Comparison of ENCODE assay signal across 24 mouse cellular contexts in the genomic region with DNA sequence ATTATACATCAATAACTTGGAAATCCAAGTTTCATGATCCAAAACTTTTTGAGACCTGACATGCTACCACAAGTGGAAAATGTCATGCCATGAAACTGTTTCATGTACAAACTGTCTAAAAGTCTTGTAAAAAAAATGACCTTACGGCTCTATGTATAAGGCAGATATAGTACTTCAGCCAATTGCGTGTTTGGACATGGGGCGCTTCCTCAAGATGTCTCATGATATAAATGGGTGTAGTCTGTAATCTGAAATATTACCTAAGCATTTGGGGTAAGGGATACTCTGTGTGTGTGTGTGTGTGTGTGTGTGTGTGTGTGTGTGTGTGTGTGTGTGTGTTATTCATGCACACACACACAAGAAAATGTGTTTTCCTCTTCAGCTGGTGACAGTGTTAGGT.
DNase-seq lines count a peak whose midpoint lies in the region; ATAC-seq and TF ChIP-seq lines count a peak whose summit lies in the region.
"Had no signal": no experiment of that assay in that cellular context is flagged by ENCODE, and none has a peak within 500 bp of the region (broad histone marks: within the 10 kb centered on the region; RNA-seq: fewer than 3 reads in every experiment).

No protein-coding gene starts in this region.

- H3K4me1 ChIP-seq in heart, adult 2 months (ENCODE audit: control insufficient read depth, insufficient read depth, low read length) = peaks cover 2% of the 10 kb centered on the region
- H3K4me1 ChIP-seq in midbrain, embryonic 11.5 days (ENCODE audit: control insufficient read depth, insufficient read depth, low read length) = no peaks in the 10 kb centered on the region
- no peaks in the 10 kb centered on the region for H3K4me1 ChIP-seq in midbrain, postnatal 0 days (ENCODE audit: insufficient read depth, low read length)
- H3K4me1 ChIP-seq in liver, embryonic 13.5 days (replicated peaks) = peaks cover 18% of the 10 kb centered on the region
- H3K4me1 ChIP-seq in liver, embryonic 16.5 days (ENCODE audit: control insufficient read depth, low read depth, low read length) = no peaks in the 10 kb centered on the region

- no peak for TF ChIP-seq EP300 in heart, adult 2 months (IDR thresholded peaks at IDR 0.05; ENCODE audit: insufficient read depth, low read depth, low read length)

- no peak for ATAC-seq in midbrain, embryonic 11.5 days (ENCODE audit: low FRiP score)
- ATAC-seq in midbrain, postnatal 0 days (ENCODE audit: low FRiP score) = no peak
- peak; percentile 82 for ATAC-seq in liver, embryonic 13.5 days (ENCODE audit: low read depth)
- peak; percentile 60 for ATAC-seq in liver, embryonic 16.5 days (ENCODE audit: low read depth)
- ATAC-seq: activated CD4-positive, CD25-positive, alpha-beta regulatory T cell, adult 4 months; forebrain, embryonic 15.5 days; hindbrain, embryonic 16.5 days had no signal

- H3K9ac ChIP-seq in heart, adult 2 months (ENCODE audit: low read depth, low read length) = no peak overlapping the region
- H3K9ac ChIP-seq in midbrain, embryonic 11.5 days (ENCODE audit: low read length) = no peak overlapping the region
- no peak overlapping the region for H3K9ac ChIP-seq in midbrain, postnatal 0 days (replicated peaks; ENCODE audit: low read length, poor library complexity, severe bottlenecking)
- H3K9ac ChIP-seq in liver, embryonic 13.5 days = no peak overlapping the region
- no peak overlapping the region for H3K9ac ChIP-seq in liver, embryonic 16.5 days (ENCODE audit: low read depth, low read length)
- H3K9ac ChIP-seq: embryonic facial prominence, embryonic 13.5 days; forebrain, embryonic 12.5 days; forebrain, embryonic 15.5 days; hindbrain, embryonic 13.5 days had no signal

- H3K27me3 ChIP-seq in heart, adult 2 months (ENCODE audit: control insufficient read depth, insufficient read depth, low read length) = no peaks in the 10 kb centered on the region
- H3K27me3 ChIP-seq in midbrain, embryonic 11.5 days (ENCODE audit: control insufficient read depth, insufficient read depth, low read length) = no peaks in the 10 kb centered on the region
- H3K27me3 ChIP-seq in midbrain, postnatal 0 days (ENCODE audit: insufficient read depth, low read length) = no peaks in the 10 kb centered on the region
- no peaks in the 10 kb centered on the region for H3K27me3 ChIP-seq in liver, embryonic 13.5 days
- no peaks in the 10 kb centered on the region for H3K27me3 ChIP-seq in liver, embryonic 16.5 days (ENCODE audit: control insufficient read depth, insufficient read depth, low read depth, low read length)
- H3K27me3 ChIP-seq: embryonic facial prominence, embryonic 13.5 days; forebrain, embryonic 12.5 days; forebrain, embryonic 15.5 days; hindbrain, embryonic 13.5 days had no signal

- H3K4me2 ChIP-seq in midbrain, embryonic 11.5 days = no peak overlapping the region
- no peak overlapping the region for H3K4me2 ChIP-seq in midbrain, postnatal 0 days (ENCODE audit: low read depth, low read length, poor library complexity, severe bottlenecking)
- H3K4me2 ChIP-seq in liver, embryonic 13.5 days = no peak overlapping the region
- H3K4me2 ChIP-seq in liver, embryonic 16.5 days (ENCODE audit: low read depth, low read length) = no peak overlapping the region
- H3K4me2 ChIP-seq: embryonic facial prominence, embryonic 13.5 days; forebrain, embryonic 12.5 days; forebrain, embryonic 15.5 days; heart, embryonic 11.5 days; hindbrain, embryonic 13.5 days had no signal

- TF ChIP-seq CTCF in heart, adult 2 months (IDR thresholded peaks at IDR 0.05) = no peak
- no peak for TF ChIP-seq CTCF in midbrain, postnatal 0 days (IDR thresholded peaks at IDR 0.05)

- 99% methylated on average over 3 of the region's 3 CpGs for whole genome bisulfite sequencing in heart, adult 2 months
- WGBS in midbrain, embryonic 11.5 days = 97% methylated on average over 3 of the region's 3 CpGs
- WGBS in midbrain, postnatal 0 days = over 99% methylated on average over 3 of the region's 3 CpGs
- WGBS in liver, embryonic 13.5 days (ENCODE audit: insufficient replicate concordance) = 72% methylated on average over 3 of the region's 3 CpGs
- WGBS in liver, embryonic 16.5 days (ENCODE audit: insufficient replicate concordance) = 76% methylated on average over 3 of the region's 3 CpGs

- DNase-seq in heart, adult 11 months = peak; percentile 34
- DNase-seq in heart, adult 2 months = no peak
- peak; percentile 31 for DNase-seq in midbrain, embryonic 11.5 days (ENCODE audit: low spot score, missing footprints)
- no peak for DNase-seq in midbrain, postnatal 0 days (ENCODE audit: low spot score)
- no peak for DNase-seq in liver, embryonic 13.5 days
- DNase-seq in retina, embryonic 14.5 days (ENCODE audit: low spot score) = no peak
- no peak for DNase-seq in testis, postnatal 10 days (ENCODE audit: low spot score)
- DNase-seq: adrenal gland, adult 8-10 months; adrenal gland, postnatal 25 days; cerebellum, adult 11-12 months; cerebellum, adult 8-10 months; cerebellum, postnatal 10 days; cerebellum, postnatal 36 days; embryo, embryonic 11 days; gastrocnemius, postnatal 25 days had no signal

- intact Hi-C loops in heart, adult 2 months (cut with DNase I) = no loop called here

- H3K36me3 ChIP-seq in heart, adult 2 months (ENCODE audit: control insufficient read depth, insufficient read depth, low read length) = no peaks in the 10 kb centered on the region
- no peaks in the 10 kb centered on the region for H3K36me3 ChIP-seq in midbrain, embryonic 11.5 days (ENCODE audit: control insufficient read depth, insufficient read depth, low read length)
- H3K36me3 ChIP-seq in midbrain, postnatal 0 days (ENCODE audit: insufficient read depth, low read length) = no peaks in the 10 kb centered on the region
- no peaks in the 10 kb centered on the region for H3K36me3 ChIP-seq in liver, embryonic 13.5 days
- no peaks in the 10 kb centered on the region for H3K36me3 ChIP-seq in liver, embryonic 16.5 days (ENCODE audit: control insufficient read depth, insufficient read depth)
- H3K36me3 ChIP-seq: embryonic facial prominence, embryonic 10.5 days; embryonic facial prominence, embryonic 13.5 days; forebrain, embryonic 12.5 days; forebrain, embryonic 15.5 days; hindbrain, embryonic 13.5 days had no signal

- TF ChIP-seq POLR2A in heart, adult 2 months (IDR thresholded peaks at IDR 0.05; ENCODE audit: insufficient read depth, low read depth, low read length) = no peak

- H3K4me3 ChIP-seq in heart, adult 2 months = no peak overlapping the region
- H3K4me3 ChIP-seq in midbrain, embryonic 11.5 days (ENCODE audit: low read depth, low read length) = no peak overlapping the region
- H3K4me3 ChIP-seq in midbrain, postnatal 0 days (ENCODE audit: low read depth, low read length) = no peak overlapping the region
- H3K4me3 ChIP-seq in liver, embryonic 13.5 days (replicated peaks) = no peak overlapping the region
- no peak overlapping the region for H3K4me3 ChIP-seq in liver, embryonic 16.5 days (ENCODE audit: low read depth, low read length)
- H3K4me3 ChIP-seq: embryonic facial prominence, embryonic 10.5 days; embryonic facial prominence, embryonic 13.5 days; forebrain, embryonic 12.5 days; forebrain, embryonic 15.5 days; hindbrain, embryonic 13.5 days had no signal

- no peaks in the 10 kb centered on the region for H3K79me2 ChIP-seq in heart, adult 2 months (replicated peaks; ENCODE audit: control insufficient read depth, insufficient read depth, low read length)

- H3K27ac ChIP-seq in heart, adult 2 months = no peak overlapping the region
- H3K27ac ChIP-seq in midbrain, embryonic 11.5 days (ENCODE audit: low read depth, low read length) = no peak overlapping the region
- no peak overlapping the region for H3K27ac ChIP-seq in midbrain, postnatal 0 days (ENCODE audit: low read depth, low read length)
- no peak overlapping the region for H3K27ac ChIP-seq in liver, embryonic 13.5 days
- H3K27ac ChIP-seq in liver, embryonic 16.5 days (ENCODE audit: low read length) = no peak overlapping the region
- H3K27ac ChIP-seq: embryonic facial prominence, embryonic 10.5 days; embryonic facial prominence, embryonic 13.5 days; forebrain, embryonic 12.5 days; forebrain, embryonic 15.5 days; hindbrain, embryonic 13.5 days had no signal

- H3K9me3 ChIP-seq in midbrain, embryonic 11.5 days (ENCODE audit: control insufficient read depth, low read length) = no peaks in the 10 kb centered on the region
- no peaks in the 10 kb centered on the region for H3K9me3 ChIP-seq in midbrain, postnatal 0 days (ENCODE audit: low read length)
- H3K9me3 ChIP-seq in liver, embryonic 13.5 days (replicated peaks) = no peaks in the 10 kb centered on the region
- no peaks in the 10 kb centered on the region for H3K9me3 ChIP-seq in liver, embryonic 16.5 days (replicated peaks; ENCODE audit: control insufficient read depth, low read length)
- H3K9me3 ChIP-seq: embryonic facial prominence, embryonic 10.5 days; embryonic facial prominence, embryonic 13.5 days; forebrain, embryonic 12.5 days; forebrain, embryonic 15.5 days; hindbrain, embryonic 13.5 days had no signal

Comparison
In these comparisons a context has a peak if more than half of its experiments do, and no peak if none do; other contexts are left out.
1. DNase-seq: peak in heart, adult 11 months (single experiment) and midbrain, embryonic 11.5 days (single experiment); none in heart, adult 2 months (0 of 2), midbrain, postnatal 0 days (single experiment), liver, embryonic 13.5 days (single experiment), retina, embryonic 14.5 days (single experiment) and testis, postnatal 10 days (single experiment).
2. ATAC-seq: peak in liver, embryonic 13.5 days (single experiment) and liver, embryonic 16.5 days (single experiment); none in midbrain, embryonic 11.5 days (single experiment) and midbrain, postnatal 0 days (single experiment).